Mouse (Mus musculus) heart, postnatal 4 days (tissue): ENCODE results near the gene Slc25a26. TPM values are rescaled to one million over a fixed set of nuclear protein-coding genes. Genes with fewer than 3 reads are reported as not detected.

Source experiments
- DNase-seq: peaks from one replicate; pipeline ENCODE4 v3.0.0; 2021
- total RNA-seq, 2 experiments: library from RNA; stranded (reverse); gene quantifications; 2 replicates each; pipeline ENCODE4 v1.2.3; 2021

The Slc25a26 gene
- total RNA-seq, 2 experiments from 2014 or later, result 9.8 TPM

- DNase-seq, result no peak
Observed at GRCm38 (mm10) chr6:94553085-94553484, 53.0 kb downstream of the Slc25a26 start.

- DNase-seq, result peak; percentile 1
Observed at GRCm38 (mm10) chr6:94558603-94559002, 58.5 kb downstream of the Slc25a26 start.

- peak; percentile 2 for DNase-seq
Observed at GRCm38 (mm10) chr6:94560896-94561295, 60.8 kb downstream of the Slc25a26 start.

- no peak for DNase-seq
Observed at GRCm38 (mm10) chr6:94561346-94561745, 61.2 kb downstream of the Slc25a26 start.

GRCm38 (mm10) chr6:94563203-94563940, 63.2 kb downstream of the Slc25a26 start:
- DNase-seq, result no peak

- peak; percentile 1 for DNase-seq
Observed at GRCm38 (mm10) chr6:94565766-94566165, 65.6 kb downstream of the Slc25a26 start.

- peak; percentile 0 for DNase-seq
Observed at GRCm38 (mm10) chr6:94568040-94568439, 67.9 kb downstream of the Slc25a26 start.

GRCm38 (mm10) chr6:94575526-94576166, 75.5 kb downstream of the Slc25a26 start:
- no peak for DNase-seq

- no peak for DNase-seq
Observed at GRCm38 (mm10) chr6:94577991-94578390, 77.9 kb downstream of the Slc25a26 start.

- no peak for DNase-seq
Observed at GRCm38 (mm10) chr6:94582055-94582454, 81.9 kb downstream of the Slc25a26 start.

- peak; percentile 2 for DNase-seq
Observed at GRCm38 (mm10) chr6:94584147-94584695, 84.1 kb downstream of the Slc25a26 start.

- DNase-seq, result peak; percentile 2
Observed at GRCm38 (mm10) chr6:94584976-94585375, 84.8 kb downstream of the Slc25a26 start.

GRCm38 (mm10) chr6:94588365-94588764, 88.2 kb downstream of the Slc25a26 start:
- no peak for DNase-seq

GRCm38 (mm10) chr6:94592243-94592642, 92.1 kb downstream of the Slc25a26 start:
- DNase-seq, result peak; percentile 67

- DNase-seq, result no peak
Observed at GRCm38 (mm10) chr6:94592710-94593109, 92.6 kb downstream of the Slc25a26 start.

- peak; percentile 4 for DNase-seq
Observed at GRCm38 (mm10) chr6:94594096-94594665, 94.0 kb downstream of the Slc25a26 start.

GRCm38 (mm10) chr6:94594711-94595110, 94.6 kb downstream of the Slc25a26 start:
- peak; percentile 5 for DNase-seq

- DNase-seq, result peak; percentile 12
Observed at GRCm38 (mm10) chr6:94595206-94595605, 95.1 kb downstream of the Slc25a26 start.

GRCm38 (mm10) chr6:94596051-94596760, 96.1 kb downstream of the Slc25a26 start:
- peak; percentile 4 for DNase-seq

GRCm38 (mm10) chr6:94596761-94597485, 96.8 kb downstream of the Slc25a26 start:
- DNase-seq, result peak; percentile 54

- DNase-seq, result no peak
Observed at GRCm38 (mm10) chr6:94598421-94598820, 98.3 kb downstream of the Slc25a26 start.

GRCm38 (mm10) chr6:94599016-94599415, 98.9 kb downstream of the Slc25a26 start:
- DNase-seq, result no peak
